Mouse (Mus musculus) thymus, adult 2 months (tissue): ENCODE measurements at regions not wholly inside any gene's neighbourhood (a gene's known extent, or its start where the extent isn't known, plus 50 kb on each side); places are given as distances from the start of the nearest gene placed in this dataset.

Experiments used
- CTCF ChIP-seq: fragments of 200-500 bp; IDR thresholded peaks from 2 replicates; pipeline ENCODE4 v1.5.1; 2012; ENCODE audit warnings: mild to moderate bottlenecking, control low read depth, low read length, moderate library complexity, borderline replicate concordance; ENCODE audit not compliant: control insufficient read depth, poor library complexity, insufficient read depth; ENCODE audit errors: extremely low read depth
- POLR2A ChIP-seq: fragments of 200-500 bp; IDR thresholded peaks from 2 replicates; pipeline ENCODE4 v1.6.1; 2012; ENCODE audit warnings: mild to moderate bottlenecking, low read length, control low read depth, moderate library complexity; ENCODE audit not compliant: control insufficient read depth, poor library complexity, insufficient read depth; ENCODE audit errors: extremely low read depth

DNA sequence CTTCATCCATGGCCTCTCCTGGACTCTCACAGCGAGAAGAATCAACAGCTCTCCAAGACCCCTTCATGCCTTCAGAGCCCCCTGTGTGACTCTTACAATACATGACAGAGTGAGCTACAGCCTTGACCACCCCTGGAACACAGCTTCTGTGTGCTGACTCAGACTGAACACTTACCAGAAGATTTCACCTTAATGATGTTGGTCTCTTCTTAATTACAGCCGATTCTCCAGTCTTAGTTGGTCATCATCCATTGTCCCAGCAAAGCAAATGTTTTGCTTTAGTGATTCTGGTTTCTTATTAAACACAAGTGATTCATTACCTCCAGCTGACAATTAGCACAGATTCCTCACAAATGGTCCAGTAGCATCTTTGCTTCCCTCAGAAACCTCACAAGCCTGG, 134.0 kb upstream of the Inhba start:
- TF ChIP-seq POLR2A (no peak), CTCF (no peak)
